In the genomic region with DNA sequence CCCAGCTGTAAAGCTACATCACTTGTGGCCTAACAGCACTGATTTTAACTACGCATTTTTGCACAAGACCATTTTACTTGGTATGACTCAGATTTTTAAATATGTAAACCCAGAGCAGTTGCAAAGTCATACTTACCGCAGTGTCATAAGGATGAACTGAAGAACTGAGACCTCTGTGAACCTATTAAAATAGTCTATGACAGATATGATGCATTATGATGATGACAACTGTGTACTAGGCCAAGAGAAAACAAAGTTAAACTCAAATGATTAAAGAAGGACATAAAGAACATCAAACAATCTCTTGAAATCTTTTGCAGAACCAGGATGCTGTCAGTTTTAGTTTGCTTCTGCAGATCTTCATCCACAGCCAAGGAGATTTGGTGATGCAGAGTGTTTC, we compare ENCODE assay signal across 29 mouse cellular contexts.
DNase-seq lines count a peak whose midpoint lies in the region; ATAC-seq and TF ChIP-seq lines count a peak whose summit lies in the region.
"Had no signal": no experiment of that assay in that cellular context is flagged by ENCODE, and none has a peak within 500 bp of the region (broad histone marks: within the 10 kb centered on the region; RNA-seq: fewer than 3 reads in every experiment).

No protein-coding gene starts in this region.

- H3K79me2 ChIP-seq in C2C12 (ENCODE audit: control insufficient read depth, insufficient read depth) = no peaks in the 10 kb centered on the region

- no peaks in the 10 kb centered on the region for H3K36me3 ChIP-seq in C2C12 (ENCODE audit: control insufficient read depth, insufficient read depth)
- H3K36me3 ChIP-seq: embryonic facial prominence, embryonic 12.5 days; embryonic facial prominence, embryonic 15.5 days; forebrain, embryonic 12.5 days; forebrain, embryonic 15.5 days; heart, embryonic 10.5 days; heart, embryonic 13.5 days; hindbrain, embryonic 12.5 days; hindbrain, embryonic 15.5 days; intestine, embryonic 15.5 days had no signal

- no peak for TF ChIP-seq CTCF in C2C12 (IDR thresholded peaks at IDR 0.05; ENCODE audit: control insufficient read depth, insufficient read depth, insufficient read length)

- DNase-seq in heart, adult 11 months = peak; percentile 19
- no peak for DNase-seq in heart, postnatal 4 days
- no peak for DNase-seq in layer of hippocampus, postnatal 36 days
- no peak for DNase-seq in spleen, postnatal 4 days (ENCODE audit: low spot score in 2 of 2)
- DNase-seq: adrenal gland, adult 8-10 months; adrenal gland, postnatal 25 days; B cell, adult 2 months; cerebellum, adult 18-20 months; cerebellum, adult 9-10 months; cerebellum, postnatal 14 days; gastrocnemius, adult 2 months; gastrocnemius, postnatal 14 days; heart, adult 2 months; heart, postnatal 14 days; kidney, adult 11 months had no signal

- ATAC-seq in monocyte, adult 5-6 weeks (replicated peaks; ENCODE audit: insufficient number of reproducible peaks, low FRiP score, low TSS enrichment, poor library complexity, severe bottlenecking) = peak; percentile 37
- no peak for ATAC-seq in inflammation-experienced regulatory T-cells, adult 6 months
- ATAC-seq: activated CD4-positive, CD25-positive, alpha-beta regulatory T cell, adult 4 months; CD4-positive, CD25-positive, alpha-beta regulatory T cell, adult 4 months; forebrain, embryonic 15.5 days; intestine, embryonic 15.5 days had no signal

- H3K79me3 ChIP-seq in C2C12 (ENCODE audit: low read depth) = no peaks in the 10 kb centered on the region

- no peak overlapping the region for H3ac ChIP-seq in C2C12 (ENCODE audit: control insufficient read depth, insufficient read length, low read depth)

- H3K27me3 ChIP-seq in C2C12 (ENCODE audit: control insufficient read depth, insufficient read depth, insufficient read length) = no peaks in the 10 kb centered on the region
- H3K27me3 ChIP-seq: embryonic facial prominence, embryonic 12.5 days; embryonic facial prominence, embryonic 15.5 days; forebrain, embryonic 12.5 days; forebrain, embryonic 15.5 days; heart, embryonic 13.5 days; hindbrain, embryonic 12.5 days; hindbrain, embryonic 15.5 days; intestine, embryonic 15.5 days had no signal

- no peak overlapping the region for H3K4me3 ChIP-seq in C2C12 (ENCODE audit: insufficient read depth, poor library complexity, severe bottlenecking)
- H3K4me3 ChIP-seq: embryonic facial prominence, embryonic 12.5 days; embryonic facial prominence, embryonic 15.5 days; forebrain, embryonic 12.5 days; forebrain, embryonic 15.5 days; gastrocnemius, adult 2 months; heart, adult 2 months; heart, embryonic 10.5 days; heart, embryonic 13.5 days; hindbrain, embryonic 12.5 days; hindbrain, embryonic 15.5 days; intestine, embryonic 15.5 days had no signal

TF ChIP-seq in C2C12, 6 proteins besides CTCF, POLR2A, EP300 and RAD21:
- TF ChIP-seq MYOG (IDR thresholded peaks at IDR 0.05; ENCODE audit: control insufficient read depth, extremely low read depth, insufficient read length) (no peak), MYOD1 (IDR thresholded peaks at IDR 0.05; ENCODE audit: control insufficient read depth, insufficient read length, low read depth) (peak; percentile 13)
